Mouse (Mus musculus) heart, postnatal 36 days (tissue): ENCODE data around the gene Sdf2. TPM values are rescaled to one million over a fixed set of nuclear protein-coding genes. Genes with fewer than 3 reads are reported as not detected.
"Not testable (repeated sequence)": the region's sequence is repeated elsewhere in the genome, so short reads cannot be mapped to it uniquely, and the experiment has no call there.

Source experiments
- DNase-seq, 2 experiments: peaks; one replicate each; pipeline ENCODE4 v3.0.0; 2021 to 2022
- intact Hi-C: fragments of 180-260 bp; cut with DNase I; formaldehyde crosslinking; loops from one replicate; pipeline ENCODE4 v1.15.1; 2025
- total RNA-seq, 2 experiments: library from RNA; stranded (reverse); gene quantifications; 2 replicates each; pipeline ENCODE4 v1.2.3; 2021

The Sdf2 gene
- total RNA-seq, 2 experiments from 2014 or later, result 47.4 to 47.7 TPM

GRCm38 (mm10) chr11:78261380-78262352 lies 16.1 kb downstream of the Sdf2 start, which contains the start of gene 2610507B11Rik:
Gene 2610507B11Rik (plus strand): TSS chr11:78261752.
- DNase-seq, result peak; percentile 92
- intact Hi-C loops, result loop anchor here (2.0 to 5.0 kb wide), 3 partner anchors 15 to 86 kb away; partner anchors contain the start of gene Pigs

- peak; percentile 48 to 49 for DNase-seq
- intact Hi-C loops, result loop anchor here (5.0 kb wide), 2 partner anchors 65 to 85 kb away; partner anchors contain the start of gene Pigs
Measured at GRCm38 (mm10) chr11:78262550-78262949, 17.0 kb downstream of the Sdf2 start.

- no peak for DNase-seq
- intact Hi-C loops, result no loop called here
Measured at GRCm38 (mm10) chr11:78265571-78265970, 20.0 kb downstream of the Sdf2 start.

- intact Hi-C loops, result no loop called here
- DNase-seq, result no peak
Measured at GRCm38 (mm10) chr11:78271986-78272385, 26.4 kb downstream of the Sdf2 start.

- intact Hi-C loops, result no loop called here
Measured at GRCm38 (mm10) chr11:78275596-78275995, 30.1 kb downstream of the Sdf2 start.

GRCm38 (mm10) chr11:78276169-78276568 lies 30.6 kb downstream of the Sdf2 start:
- DNase-seq, intact Hi-C loops: not testable (repeated sequence)

More at GRCm38 (mm10) chr11:78275596-78275995, 30.1 kb downstream of the Sdf2 start:
- DNase-seq, result no peak

GRCm38 (mm10) chr11:78278853-78279252 lies 33.3 kb downstream of the Sdf2 start:
- no peak for DNase-seq
- intact Hi-C loops, result no loop called here

GRCm38 (mm10) chr11:78279586-78279985 lies 34.0 kb downstream of the Sdf2 start:
- intact Hi-C loops, result no loop called here
- no peak for DNase-seq

GRCm38 (mm10) chr11:78289146-78289763 lies 43.7 kb downstream of the Sdf2 start:
- no peak for DNase-seq
- intact Hi-C loops, result no loop called here

- DNase-seq, result no peak
- intact Hi-C loops, result no loop called here
Measured at GRCm38 (mm10) chr11:78290654-78291053, 45.1 kb downstream of the Sdf2 start, which contains the start of gene BC030499. Gene BC030499 (plus strand): TSS chr11:78290841.

- DNase-seq, result no peak
- intact Hi-C loops, result no loop called here
Measured at GRCm38 (mm10) chr11:78294585-78294984, 49.0 kb downstream of the Sdf2 start.

- intact Hi-C loops, result no loop called here
- no peak for DNase-seq
Measured at GRCm38 (mm10) chr11:78300917-78301316, 55.4 kb downstream of the Sdf2 start.

GRCm38 (mm10) chr11:78301357-78302084 lies 56.0 kb downstream of the Sdf2 start, which contains the start of gene Spag5:
Gene Spag5 (plus strand): TSS chr11:78301529.
- peak; percentile 88 to 89 for DNase-seq
- intact Hi-C loops, result no loop called here

Other genes starting within 250 kb of the Sdf2 start
- 1 to 10 TPM; 3.9 to 5.0 TPM for gene Dhrs13, start 213.5 kb upstream of the Sdf2 start, total RNA-seq
- gene Flot2, start 207.8 kb upstream of the Sdf2 start, total RNA-seq, result 10 to 100 TPM; 63.5 to 64.3 TPM
- 10 to 100 TPM; 26.2 to 28.4 TPM for gene Eral1, start 165.4 kb upstream of the Sdf2 start, total RNA-seq
- 10 to 100 TPM; 11.7 to 12.3 TPM for gene Fam222b, start 151.1 kb upstream of the Sdf2 start, total RNA-seq
- 1 to 10 TPM; 6.1 to 7.0 TPM for gene Traf4, start 80.2 kb upstream of the Sdf2 start, total RNA-seq
- gene Nek8, start 69.1 kb upstream of the Sdf2 start, total RNA-seq, result 1 to 10 TPM; 2.2 to 3.4 TPM
- gene Tlcd1, start 69.0 kb upstream of the Sdf2 start, total RNA-seq, result 1 to 10 TPM; 6.1 to 7.5 TPM
- 100 to 1,000 TPM; 805 to 853 TPM for gene Rpl23a, start 62.2 kb upstream of the Sdf2 start, total RNA-seq
- gene Rab34, start 57.3 kb upstream of the Sdf2 start, total RNA-seq, result 10 to 100 TPM in 1 of 2 experiments, 1 to 10 TPM in 1; 10.0 to 13.2 TPM
- under 1 TPM; 0.50 to 0.70 TPM for gene Proca1, start 52.4 kb upstream of the Sdf2 start, total RNA-seq
- 10 to 100 TPM; 28.4 to 29.6 TPM for gene Supt6, start 241 bp downstream of the Sdf2 start, total RNA-seq
- 100 to 1,000 TPM; 187 to 210 TPM for gene 2610507B11Rik, start 16.0 kb downstream of the Sdf2 start, total RNA-seq
- under 1 TPM; 0.50 to 0.62 TPM for gene BC030499, start 45.1 kb downstream of the Sdf2 start, total RNA-seq
- gene Spag5, start 55.8 kb downstream of the Sdf2 start, total RNA-seq, result under 1 TPM; 0.54 to 0.58 TPM
- 1 to 10 TPM in 1 of 2 experiments, under 1 TPM in 1; 0.68 to 1.6 TPM for gene Aldoc, start 77.2 kb downstream of the Sdf2 start, total RNA-seq
- 10 to 100 TPM; 22.7 to 24.1 TPM for gene Pigs, start 82.7 kb downstream of the Sdf2 start, total RNA-seq
- 1 to 10 TPM; 5.3 to 6.2 TPM for gene Unc119, start 97.7 kb downstream of the Sdf2 start, total RNA-seq
- not detected for gene Foxn1, start 140.8 kb downstream of the Sdf2 start, total RNA-seq
- not detected for gene Slc13a2, start 176.5 kb downstream of the Sdf2 start, total RNA-seq
- gene Slc46a1, start 220.0 kb downstream of the Sdf2 start, total RNA-seq, result 1 to 10 TPM; 1.6 to 1.8 TPM